Mouse (Mus musculus) forebrain, embryonic 11.5 days (tissue): Measurements from ENCODE around the gene Gm21954. TPM values are rescaled to one million over a fixed set of nuclear protein-coding genes. Genes with fewer than 3 reads are reported as not detected.

ENCODE experiments used
- ATAC-seq: fragments of 200-750 bp; cut with Nextera tagmentation; replicated peaks from 2 replicates; pipeline ENCODE4 v1.8.0; 2017; ENCODE audit warnings: moderate TSS enrichment; ENCODE audit not compliant: low FRiP score
- DNase-seq: peaks from one replicate; pipeline ENCODE4 v3.0.0-alpha.2; 2017; ENCODE audit warnings: low spot score
- H3K27ac ChIP-seq: fragments of 300-500 bp; sonication (generic); 2 replicates; pipeline ENCODE4 v1.5.1; 2014; ENCODE audit warnings: low read depth, low read length
- H3K27me3 ChIP-seq: fragments of 300-500 bp; sonication (generic); 2 replicates; pipeline ENCODE4 v1.6.1; 2014; ENCODE audit warnings: mild to moderate bottlenecking, low read length, mixed read lengths; ENCODE audit not compliant: control insufficient read depth, insufficient read depth
- H3K36me3 ChIP-seq: fragments of 300-500 bp; sonication (generic); 2 replicates; pipeline ENCODE4 v1.6.1; 2014; ENCODE audit warnings: mild to moderate bottlenecking, low read length, moderate library complexity, mixed read lengths; ENCODE audit not compliant: control insufficient read depth, insufficient read depth
- H3K4me1 ChIP-seq: fragments of 300-500 bp; sonication (generic); replicated peaks from 2 replicates; pipeline ENCODE4 v1.6.1; 2014; ENCODE audit warnings: low read length, mixed read lengths; ENCODE audit not compliant: control insufficient read depth, insufficient read depth
- H3K4me2 ChIP-seq: fragments of 300-500 bp; sonication (generic); 2 replicates; pipeline ENCODE4 v1.6.1; 2014; ENCODE audit warnings: low read depth, mild to moderate bottlenecking, low read length, moderate library complexity, mixed read lengths; ENCODE audit not compliant: severe bottlenecking
- H3K4me3 ChIP-seq: fragments of 300-500 bp; sonication (generic); 2 replicates; pipeline ENCODE4 v1.5.1; 2014; ENCODE audit warnings: low read depth, low read length
- H3K9ac ChIP-seq: fragments of 300-500 bp; sonication (generic); 2 replicates; pipeline ENCODE4 v1.6.1; 2014; ENCODE audit warnings: low read length
- H3K9me3 ChIP-seq: fragments of 300-500 bp; sonication (generic); 2 replicates; pipeline ENCODE4 v1.6.1; 2016; ENCODE audit warnings: low read length, mixed read lengths; ENCODE audit not compliant: control insufficient read depth
- WGBS: fragments of 180-500 bp; shearing (Covaris S2); extraction: QIAGEN DNeasy Blood & Tissue Kit; methylation state at CpG from one replicate; pipeline ENCODE4 v1.1.7; 2014; 5-methylcytosine and 5-hydroxymethylcytosine counted together
- polyA plus RNA-seq: library from polyadenylated mRNA; unstranded; fragments of >200 nt; fragmentation: Nextera tagmentation; extraction: Ambion mirVana; gene quantifications from 2 replicates; pipeline ENCODE4 v1.2.1, GENCODE M21; 2014

Gene Gm21954
- polyA plus RNA-seq, 1 experiment from 2014 or later: not detected

DNA sequence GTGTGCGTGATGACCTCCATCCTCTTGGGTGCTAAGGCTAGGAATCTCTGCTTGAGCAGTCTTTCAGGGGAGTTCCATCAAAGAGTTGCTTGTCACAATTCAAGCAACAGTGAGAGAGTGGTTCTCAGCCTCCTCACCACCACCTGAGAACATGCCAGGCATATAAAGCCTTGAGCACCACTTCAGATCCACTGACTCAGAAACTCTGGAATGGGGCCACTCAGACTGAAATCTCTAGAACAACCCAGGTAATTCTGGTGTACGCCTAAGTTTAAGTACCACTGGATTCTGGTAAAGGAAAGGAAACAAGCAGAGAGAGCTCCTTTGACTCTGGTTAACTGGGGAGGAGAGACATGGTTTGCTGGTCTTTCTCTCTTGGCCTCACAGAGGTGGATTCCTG is 19.5 kb downstream of the Gm21954 start:
- 84% methylated on average over 2 of the region's 2 CpGs for WGBS
- no peak for ATAC-seq

DNA sequence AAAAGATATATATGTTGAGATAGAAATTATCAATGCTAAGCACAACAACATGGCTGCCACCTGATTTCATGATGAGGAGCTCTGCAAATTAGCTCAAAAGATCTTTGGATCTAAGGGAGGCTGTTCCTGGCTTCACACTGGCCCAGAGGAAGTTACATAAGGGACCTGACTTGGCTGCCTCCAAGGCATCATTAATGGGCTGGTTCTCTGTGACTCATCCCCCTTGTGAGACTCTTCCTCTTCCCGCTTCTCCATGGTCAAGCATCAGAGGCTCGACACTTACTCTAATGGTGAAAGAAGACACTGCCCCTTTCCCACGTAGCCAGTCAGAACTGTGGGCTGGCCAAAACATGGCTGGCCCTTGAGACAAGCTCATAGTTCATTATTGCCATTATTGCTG is 20.1 kb downstream of the Gm21954 start:
- H3K27me3 ChIP-seq: no peaks in the 10 kb centered on the region
- H3K9me3 ChIP-seq: no peaks in the 10 kb centered on the region
- no peaks in the 10 kb centered on the region for H3K36me3 ChIP-seq
- H3K27ac ChIP-seq: no peak overlapping the region
- 85% methylated on average over 3 of the region's 3 CpGs for WGBS
- no peak overlapping the region for H3K4me3 ChIP-seq
- ATAC-seq (no peak), DNase-seq (no peak)
- H3K4me2 ChIP-seq: no peak overlapping the region
- no peak overlapping the region for H3K9ac ChIP-seq
- no peaks in the 10 kb centered on the region for H3K4me1 ChIP-seq

More for the DNA sequence above, 19.5 kb downstream of the Gm21954 start:
- H3K9ac ChIP-seq: no peak overlapping the region
- H3K4me1 ChIP-seq: no peaks in the 10 kb centered on the region
- H3K9me3 ChIP-seq: no peaks in the 10 kb centered on the region
- no peak overlapping the region for H3K27ac ChIP-seq
- H3K36me3 ChIP-seq: no peaks in the 10 kb centered on the region
- H3K4me3 ChIP-seq: no peak overlapping the region
- no peak overlapping the region for H3K4me2 ChIP-seq
- H3K27me3 ChIP-seq: no peaks in the 10 kb centered on the region
- no peak for DNase-seq

DNA sequence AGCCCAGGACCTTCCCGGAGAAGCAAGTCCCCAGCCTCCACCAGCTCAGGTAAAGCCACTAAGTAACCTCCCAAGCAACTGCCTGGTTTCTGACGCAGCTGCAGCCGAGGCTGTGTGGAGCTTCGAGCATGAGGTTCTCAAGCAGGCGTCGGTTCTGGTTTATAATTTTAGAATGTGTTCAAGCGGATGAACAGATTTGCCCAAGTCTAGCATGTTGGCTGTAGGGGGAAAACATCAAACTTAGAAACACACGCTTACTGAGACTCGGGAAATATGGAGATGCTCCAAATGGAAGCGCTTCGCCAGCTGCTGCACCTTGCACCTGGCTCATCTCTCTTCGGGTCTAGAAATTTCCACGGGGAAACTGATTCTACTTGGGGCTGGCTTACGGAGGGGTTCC is 21.0 kb downstream of the Gm21954 start:
- H3K36me3 ChIP-seq: no peaks in the 10 kb centered on the region
- 96% methylated on average over 14 of the region's 14 CpGs for WGBS
- H3K27ac ChIP-seq: no peak overlapping the region
- no peak overlapping the region for H3K4me2 ChIP-seq
- no peaks in the 10 kb centered on the region for H3K9me3 ChIP-seq
- H3K4me1 ChIP-seq: no peaks in the 10 kb centered on the region
- DNase-seq (no peak), ATAC-seq (no peak)
- H3K27me3 ChIP-seq: no peaks in the 10 kb centered on the region
- no peak overlapping the region for H3K4me3 ChIP-seq
- no peak overlapping the region for H3K9ac ChIP-seq

DNA sequence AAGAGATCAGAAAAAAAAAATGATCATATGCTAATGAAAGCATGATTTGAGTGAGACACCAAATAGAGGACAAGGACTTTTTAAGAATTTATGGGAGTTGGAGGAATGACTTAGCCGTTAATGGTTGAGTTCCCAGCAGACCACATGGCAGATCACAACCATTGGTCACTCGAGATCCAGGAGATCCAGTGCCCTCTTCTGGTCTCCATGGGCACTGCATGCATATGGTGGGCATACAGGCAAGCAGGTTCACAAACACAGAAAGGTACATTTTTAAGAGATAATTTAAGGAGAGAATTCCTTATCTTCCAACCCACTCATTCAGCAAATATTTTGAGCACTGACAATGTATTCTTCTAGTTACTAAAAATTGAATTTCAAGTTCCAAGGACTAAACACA is 22.9 kb downstream of the Gm21954 start:
- DNase-seq (no peak), ATAC-seq (no peak)
- Histone ChIP-seq H3K9ac (no peak overlapping the region), H3K36me3 (no peaks in the 10 kb centered on the region), H3K4me3 (no peak overlapping the region), H3K27ac (no peak overlapping the region), H3K9me3 (no peaks in the 10 kb centered on the region), H3K27me3 (no peaks in the 10 kb centered on the region), H3K4me1 (no peaks in the 10 kb centered on the region), H3K4me2 (no peak overlapping the region)
- 88% methylated on average over 2 of the region's 2 CpGs for WGBS

DNA sequence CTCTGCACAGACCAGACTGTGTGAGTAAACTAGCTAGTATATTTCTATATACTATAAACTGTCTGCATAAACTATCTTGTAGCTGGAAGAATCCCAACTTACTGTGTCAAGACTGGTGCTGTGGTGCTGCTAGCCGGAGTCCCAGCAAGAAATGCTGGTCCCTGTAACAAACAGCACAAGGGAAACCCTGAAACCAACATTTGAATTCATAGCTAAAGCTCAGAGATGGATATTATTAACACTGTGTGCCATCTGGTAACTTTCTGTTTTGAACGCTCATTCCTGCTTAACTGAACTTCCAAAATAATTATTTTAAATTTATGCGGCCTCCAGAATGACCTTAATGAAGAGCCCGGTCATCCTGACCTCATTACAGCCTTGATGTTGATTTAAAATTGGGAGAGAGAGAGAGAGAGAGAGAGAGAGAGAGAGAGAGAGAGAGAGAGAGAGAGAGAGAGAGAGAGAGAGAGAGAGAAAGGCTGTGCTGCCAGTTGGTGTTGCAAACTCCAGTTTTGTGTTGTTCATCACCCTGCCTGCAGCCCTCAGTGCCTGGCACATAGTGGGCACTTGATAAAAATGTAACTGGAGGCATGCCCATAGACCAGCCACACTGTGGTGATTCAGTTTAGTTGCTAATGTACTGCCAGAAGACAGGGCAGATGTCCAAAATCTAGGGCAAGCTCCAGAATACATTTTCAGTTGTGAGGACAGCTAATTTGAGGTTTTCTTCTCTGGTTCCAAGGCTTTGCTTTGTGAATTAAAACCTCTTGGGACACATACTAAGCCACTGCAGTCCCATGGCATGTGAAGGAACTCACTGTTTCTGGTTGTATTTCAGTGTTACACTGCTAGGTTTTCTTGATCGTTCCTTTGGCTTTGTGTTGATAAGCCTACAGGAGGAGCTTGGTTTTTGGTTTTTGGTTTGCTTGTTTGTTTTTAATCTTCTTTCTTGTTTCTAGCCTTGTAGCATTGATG is 24.2 kb downstream of the Gm21954 start:
- Histone ChIP-seq H3K4me2 (no peak overlapping the region), H3K27ac (no peak overlapping the region), H3K36me3 (no peaks in the 10 kb centered on the region), H3K4me3 (no peak overlapping the region), H3K9ac (no peak overlapping the region), H3K27me3 (no peaks in the 10 kb centered on the region), H3K4me1 (no peaks in the 10 kb centered on the region), H3K9me3 (no peaks in the 10 kb centered on the region)
- ATAC-seq (no peak), DNase-seq (no peak)
- 85% methylated on average over 5 of the region's 5 CpGs for WGBS

DNA sequence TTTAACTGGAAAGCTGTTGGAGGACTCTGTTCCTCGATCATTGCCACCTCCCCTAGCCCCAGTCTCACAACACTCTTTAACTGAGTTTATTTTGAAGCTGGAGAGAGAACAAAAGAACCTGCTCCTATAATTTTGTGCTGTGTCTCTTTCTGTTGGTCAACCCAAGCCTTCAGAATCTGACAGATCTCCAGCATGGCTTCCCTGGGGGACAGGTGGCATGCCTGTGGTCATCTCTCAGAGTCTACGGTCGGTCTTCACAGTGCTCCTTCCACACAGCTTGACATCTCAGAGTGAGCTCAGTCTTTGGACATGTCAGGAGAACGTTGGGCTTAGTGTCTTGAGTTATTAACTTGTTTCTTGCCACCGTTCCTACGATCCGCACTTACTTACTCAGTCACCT is 25.3 kb downstream of the Gm21954 start:
- H3K27me3 ChIP-seq: no peaks in the 10 kb centered on the region
- no peak overlapping the region for H3K4me3 ChIP-seq
- H3K9ac ChIP-seq: no peak overlapping the region
- H3K9me3 ChIP-seq: no peaks in the 10 kb centered on the region
- H3K27ac ChIP-seq: no peak overlapping the region
- H3K4me1 ChIP-seq: no peaks in the 10 kb centered on the region
- no peak overlapping the region for H3K4me2 ChIP-seq
- DNase-seq (no peak), ATAC-seq (no peak)
- no peaks in the 10 kb centered on the region for H3K36me3 ChIP-seq
- WGBS: 89% methylated on average over 7 of the region's 7 CpGs

DNA sequence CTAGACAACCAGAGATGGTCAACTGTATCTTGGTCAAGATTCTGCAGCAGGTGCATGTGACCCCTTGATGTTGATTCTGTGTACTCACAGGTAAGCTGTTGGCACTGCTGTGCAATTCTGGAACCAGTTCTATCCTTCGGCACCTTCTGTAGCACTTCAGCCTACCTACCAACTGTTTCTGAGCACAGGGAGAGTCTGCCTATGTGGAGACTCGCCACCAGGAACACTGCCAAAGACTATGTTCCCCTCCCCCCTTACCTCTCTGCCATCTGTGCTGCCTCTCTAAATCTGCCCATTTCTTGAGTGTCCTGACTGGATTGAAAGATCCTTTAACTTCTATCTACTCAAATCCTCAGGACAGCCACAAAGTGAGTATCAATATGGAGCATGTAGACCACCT is 28.3 kb downstream of the Gm21954 start:
- H3K9me3 ChIP-seq: no peaks in the 10 kb centered on the region
- no peaks in the 10 kb centered on the region for H3K4me1 ChIP-seq
- H3K4me3 ChIP-seq: no peak overlapping the region
- no peak for DNase-seq
- H3K4me2 ChIP-seq: no peak overlapping the region
- no peaks in the 10 kb centered on the region for H3K36me3 ChIP-seq
- H3K27ac ChIP-seq: no peak overlapping the region
- H3K9ac ChIP-seq: no peak overlapping the region
- H3K27me3 ChIP-seq: no peaks in the 10 kb centered on the region
- ATAC-seq: no peak
- 93% methylated on average over 2 of the region's 2 CpGs for WGBS

DNA sequence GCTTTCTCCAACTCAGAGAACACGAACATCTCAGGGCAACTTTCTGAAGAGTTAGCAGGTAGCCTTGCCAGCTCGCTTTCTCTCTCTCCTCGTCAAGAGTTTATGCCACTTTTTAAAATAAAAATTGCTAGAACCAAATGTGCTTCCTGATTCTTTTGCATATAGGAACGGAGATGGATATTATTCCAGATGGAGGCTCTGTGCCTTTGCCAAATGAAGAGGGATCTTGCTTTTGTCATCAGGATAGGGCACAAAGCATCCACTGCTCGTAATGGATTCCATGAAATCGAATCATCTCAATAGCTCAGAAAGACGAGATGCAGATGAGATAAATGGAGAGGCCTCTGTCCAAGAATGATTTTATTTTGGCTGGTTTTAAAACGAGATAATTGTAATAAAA is 28.7 kb downstream of the Gm21954 start:
- Histone ChIP-seq H3K4me3 (no peak overlapping the region), H3K27ac (no peak overlapping the region), H3K4me2 (no peak overlapping the region), H3K9me3 (no peaks in the 10 kb centered on the region), H3K9ac (no peak overlapping the region), H3K4me1 (no peaks in the 10 kb centered on the region), H3K27me3 (no peaks in the 10 kb centered on the region), H3K36me3 (no peaks in the 10 kb centered on the region)
- no peak for ATAC-seq
- no peak for DNase-seq
- 90% methylated on average over 8 of the region's 8 CpGs for WGBS
